Mouse (Mus musculus): Measurements from ENCODE around the gene Cfap77.

- TF ChIP-seq USF1 (IDR thresholded peaks at IDR 0.05; ENCODE audit: low read depth): no peak
- TF ChIP-seq MAX (IDR thresholded peaks at IDR 0.05; ENCODE audit: low read depth): no peak
- TF ChIP-seq REST (IDR thresholded peaks at IDR 0.05; ENCODE audit: insufficient read depth, insufficient read length): no peak
- no peak for TF ChIP-seq POLR2A (IDR thresholded peaks at IDR 0.05; ENCODE audit: insufficient read length, low read depth)
- no peak for TF ChIP-seq TCF12 (IDR thresholded peaks at IDR 0.05; ENCODE audit: insufficient read depth, poor library complexity, severe bottlenecking)
- no peak for TF ChIP-seq POLR2AphosphoS2 (IDR thresholded peaks at IDR 0.05; ENCODE audit: insufficient read length, low read depth)
Observed at GRCm38 (mm10) chr2:28952981-28953380, 101.9 kb downstream of the Cfap77 start.
